Mouse (Mus musculus) erythroblast, embryonic 14.5 days (primary cell): Measurements from ENCODE around the gene Iqcc.

Experiments
- GATA1 ChIP-seq: IDR thresholded peaks from 2 replicates; pipeline ENCODE4 v1.6.1; 2012; ENCODE audit warnings: low read length, inconsistent platforms, mixed read lengths
- TAL1 ChIP-seq: IDR thresholded peaks from 3 replicates; pipeline ENCODE4 v1.6.1; 2012; ENCODE audit warnings: low read length, inconsistent platforms, mixed read lengths

DNA sequence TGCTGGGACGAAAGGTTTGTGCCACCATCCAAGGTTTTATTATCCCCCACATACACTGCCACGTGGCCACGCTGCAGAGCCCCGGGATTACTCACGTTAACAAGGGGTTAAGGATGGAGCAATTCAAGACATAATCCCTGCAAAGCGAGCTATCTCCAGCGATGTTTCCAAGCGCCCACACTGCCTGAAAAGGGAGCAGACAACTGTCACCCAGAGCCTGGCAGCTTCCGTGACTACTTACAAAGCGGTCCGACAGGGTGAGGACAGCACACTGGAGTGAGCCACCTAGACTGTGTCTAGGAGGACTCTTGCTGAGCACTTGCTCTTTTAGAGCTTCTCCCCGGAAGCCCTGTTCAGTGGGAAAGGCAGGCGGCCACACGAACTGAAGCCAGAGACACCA lies 35.9 kb upstream of the Iqcc start:
- TF ChIP-seq GATA1 (no peak), TAL1 (no peak)
